Mouse (Mus musculus): ENCODE data around the gene Ifnk. TPM values are rescaled to one million over a fixed set of nuclear protein-coding genes. Genes with fewer than 3 reads are reported as not detected.

Gene Ifnk
- polyA plus RNA-seq, 1 experiment from 2014 or later = not detected

DNA sequence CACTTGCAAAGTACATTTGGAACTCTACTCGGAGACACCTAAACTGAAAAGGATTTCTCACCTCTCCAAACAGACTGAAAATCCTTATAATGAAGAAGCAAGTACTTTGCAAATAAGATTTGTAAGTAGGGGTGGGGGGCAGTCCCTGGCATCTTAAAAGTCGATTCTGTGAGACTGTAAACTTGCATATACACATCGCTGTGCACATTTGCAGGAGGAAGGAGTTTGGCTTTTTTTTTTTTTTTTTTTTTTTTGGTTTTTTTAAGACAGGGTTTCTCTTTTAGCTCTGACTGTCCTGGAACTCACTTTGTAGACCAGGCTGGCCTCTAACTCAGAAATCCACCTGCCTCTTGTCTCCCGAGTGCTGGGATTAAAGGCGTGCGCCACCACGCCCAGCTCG is 31.3 kb upstream of the Ifnk start:
- ATAC-seq (ENCODE audit: low read depth) = no peak
- Histone ChIP-seq H3K27ac (replicated peaks; ENCODE audit: low read depth, low read length) (no peak overlapping the region), H3K4me1 (ENCODE audit: control insufficient read depth, insufficient read depth, low read length) (peaks cover 8% of the 10 kb centered on the region), H3K36me3 (ENCODE audit: control insufficient read depth, insufficient read depth, low read length) (no peaks in the 10 kb centered on the region), H3K9ac (ENCODE audit: low read depth, low read length) (no peak overlapping the region), H3K4me2 (ENCODE audit: low read depth, low read length) (no peak overlapping the region), H3K27me3 (replicated peaks; ENCODE audit: control insufficient read depth, insufficient read depth, low read length) (no peaks in the 10 kb centered on the region), H3K9me3 (ENCODE audit: control insufficient read depth, low read length) (no peaks in the 10 kb centered on the region), H3K4me3 (ENCODE audit: low read depth, low read length) (no peak overlapping the region)
- DNase-seq (ENCODE audit: low spot score) = no peak
- 70% methylated on average over 8 of the region's 8 CpGs for WGBS

DNA sequence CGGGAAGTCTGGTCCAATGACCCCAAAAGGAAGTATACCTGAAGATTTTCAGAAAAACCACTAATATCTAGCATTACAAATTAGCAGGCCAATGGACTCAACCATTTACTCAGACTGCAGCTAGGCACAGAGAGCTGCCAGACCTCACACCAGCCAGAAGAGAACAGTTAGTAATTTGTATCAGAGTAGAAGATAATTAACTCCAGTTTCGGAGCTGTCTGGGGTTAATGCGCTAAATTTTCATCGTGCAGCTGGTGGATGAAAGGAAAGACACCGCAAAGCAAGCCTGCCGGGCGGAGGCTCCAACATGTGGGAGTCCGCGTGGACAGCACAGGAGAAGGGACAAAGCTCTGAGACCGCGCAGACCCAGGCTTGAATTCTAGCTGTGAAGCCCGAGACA is 30.8 kb upstream of the Ifnk start:
- Histone ChIP-seq H3K9ac (ENCODE audit: low read depth, low read length) (no peak overlapping the region), H3K4me2 (ENCODE audit: low read depth, low read length) (peak overlapping the region; percentile 26), H3K27ac (replicated peaks; ENCODE audit: low read depth, low read length) (no peak overlapping the region), H3K4me3 (ENCODE audit: low read depth, low read length) (no peak overlapping the region), H3K9me3 (ENCODE audit: control insufficient read depth, low read length) (no peaks in the 10 kb centered on the region), H3K27me3 (replicated peaks; ENCODE audit: control insufficient read depth, insufficient read depth, low read length) (no peaks in the 10 kb centered on the region), H3K4me1 (ENCODE audit: control insufficient read depth, insufficient read depth, low read length) (peaks cover 8% of the 10 kb centered on the region), H3K36me3 (ENCODE audit: control insufficient read depth, insufficient read depth, low read length) (no peaks in the 10 kb centered on the region)
- no peak for DNase-seq (ENCODE audit: low spot score)
- ATAC-seq (ENCODE audit: low read depth) = no peak
- 14% methylated on average over 12 of the region's 12 CpGs for WGBS

DNA sequence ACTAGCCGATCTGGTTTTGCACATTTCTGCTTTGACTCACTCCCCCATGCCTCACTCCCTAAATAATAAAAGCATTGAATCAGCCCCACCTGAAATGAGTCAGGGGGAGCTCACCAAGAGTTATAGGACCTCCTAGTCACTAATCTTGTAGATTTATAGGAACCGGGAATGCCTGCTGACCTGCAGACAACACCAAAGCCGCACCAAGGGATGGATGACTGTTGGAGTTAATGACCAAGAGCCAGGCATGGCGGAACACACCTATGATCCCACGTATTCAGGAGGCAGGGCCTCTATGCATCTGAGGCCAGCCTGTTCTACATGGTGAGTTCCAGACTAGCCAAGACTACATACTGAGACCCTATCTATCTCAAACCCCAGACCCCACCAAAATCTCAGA is 28.8 kb upstream of the Ifnk start:
- H3K4me3 ChIP-seq (ENCODE audit: low read depth, low read length) = no peak overlapping the region
- no peaks in the 10 kb centered on the region for H3K9me3 ChIP-seq (ENCODE audit: control insufficient read depth, low read length)
- H3K4me1 ChIP-seq (ENCODE audit: control insufficient read depth, insufficient read depth, low read length) = peaks cover 8% of the 10 kb centered on the region
- H3K27me3 ChIP-seq (replicated peaks; ENCODE audit: control insufficient read depth, insufficient read depth, low read length) = no peaks in the 10 kb centered on the region
- H3K4me2 ChIP-seq (ENCODE audit: low read depth, low read length) = no peak overlapping the region
- H3K9ac ChIP-seq (ENCODE audit: low read depth, low read length) = no peak overlapping the region
- no peak for DNase-seq (ENCODE audit: low spot score)
- H3K36me3 ChIP-seq (ENCODE audit: control insufficient read depth, insufficient read depth, low read length) = no peaks in the 10 kb centered on the region
- 71% methylated on average over 5 of the region's 5 CpGs for WGBS
- ATAC-seq (ENCODE audit: low read depth) = no peak
- no peak overlapping the region for H3K27ac ChIP-seq (replicated peaks; ENCODE audit: low read depth, low read length)

DNA sequence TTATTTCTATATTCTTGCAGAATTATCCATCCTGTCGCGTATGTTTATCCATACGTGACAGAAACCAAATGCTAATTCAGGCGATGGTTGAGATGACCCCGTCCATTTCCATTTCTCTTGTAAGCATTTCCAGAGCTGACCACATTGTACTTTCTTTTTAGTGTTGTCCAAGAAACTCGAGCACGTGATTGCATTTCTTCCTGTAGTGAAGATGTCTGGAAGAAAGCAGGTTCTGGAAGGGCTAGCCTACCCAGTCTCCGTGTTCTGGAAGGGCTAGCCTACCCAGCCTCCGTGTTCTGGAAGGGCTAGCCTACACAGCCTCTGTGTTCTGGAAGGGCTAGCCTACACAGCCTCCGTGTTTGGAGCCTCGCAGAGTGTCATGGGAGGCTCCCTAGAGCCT is 27.8 kb upstream of the Ifnk start:
- no peaks in the 10 kb centered on the region for H3K27me3 ChIP-seq (replicated peaks; ENCODE audit: control insufficient read depth, insufficient read depth, low read length)
- no peaks in the 10 kb centered on the region for H3K36me3 ChIP-seq (ENCODE audit: control insufficient read depth, insufficient read depth, low read length)
- no peak overlapping the region for H3K4me2 ChIP-seq (ENCODE audit: low read depth, low read length)
- no peaks in the 10 kb centered on the region for H3K9me3 ChIP-seq (ENCODE audit: control insufficient read depth, low read length)
- no peak overlapping the region for H3K9ac ChIP-seq (ENCODE audit: low read depth, low read length)
- WGBS = 81% methylated on average over 11 of the region's 11 CpGs
- ATAC-seq (ENCODE audit: low read depth) (no peak), DNase-seq (ENCODE audit: low spot score) (no peak)
- no peak overlapping the region for H3K27ac ChIP-seq (replicated peaks; ENCODE audit: low read depth, low read length)
- no peak overlapping the region for H3K4me3 ChIP-seq (ENCODE audit: low read depth, low read length)
- H3K4me1 ChIP-seq (ENCODE audit: control insufficient read depth, insufficient read depth, low read length) = peaks cover 8% of the 10 kb centered on the region

DNA sequence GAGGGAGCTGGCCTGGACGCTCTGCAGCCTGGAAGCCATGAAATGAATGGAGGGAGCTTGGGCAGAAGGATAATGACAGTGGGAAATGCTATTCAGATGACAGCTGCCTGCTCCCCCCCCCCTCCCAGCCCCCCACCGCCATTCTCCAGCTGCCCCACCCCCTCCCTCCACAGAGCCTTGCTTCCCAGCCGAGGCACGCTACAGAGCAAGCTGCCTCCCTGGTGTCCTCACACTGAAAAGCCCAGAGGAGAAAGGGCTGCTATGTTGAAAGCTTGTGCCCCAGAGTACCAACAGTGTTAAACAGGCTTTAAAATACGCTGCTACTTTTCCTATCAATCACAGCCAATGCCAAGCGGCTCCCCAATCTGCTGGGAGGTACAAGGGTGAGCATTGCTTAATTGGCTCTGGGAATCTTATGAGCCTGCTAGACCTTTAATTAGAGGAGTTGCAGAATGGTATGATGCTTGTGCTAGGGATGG is 26.5 kb upstream of the Ifnk start:
- no peak overlapping the region for H3K4me3 ChIP-seq (ENCODE audit: low read depth, low read length)
- H3K9me3 ChIP-seq (ENCODE audit: control insufficient read depth, low read length) = no peaks in the 10 kb centered on the region
- no peak overlapping the region for H3K9ac ChIP-seq (ENCODE audit: low read depth, low read length)
- H3K27ac ChIP-seq (replicated peaks; ENCODE audit: low read depth, low read length) = no peak overlapping the region
- peaks cover 6% of the 10 kb centered on the region for H3K4me1 ChIP-seq (ENCODE audit: control insufficient read depth, insufficient read depth, low read length)
- whole genome bisulfite sequencing = 13% methylated on average over 5 of the region's 6 CpGs
- no peaks in the 10 kb centered on the region for H3K27me3 ChIP-seq (replicated peaks; ENCODE audit: control insufficient read depth, insufficient read depth, low read length)
- peak; percentile 55 for DNase-seq (ENCODE audit: low spot score)
- H3K36me3 ChIP-seq (ENCODE audit: control insufficient read depth, insufficient read depth, low read length) = no peaks in the 10 kb centered on the region
- H3K4me2 ChIP-seq (ENCODE audit: low read depth, low read length) = no peak overlapping the region
- peak; percentile 76 for ATAC-seq (ENCODE audit: low read depth)

DNA sequence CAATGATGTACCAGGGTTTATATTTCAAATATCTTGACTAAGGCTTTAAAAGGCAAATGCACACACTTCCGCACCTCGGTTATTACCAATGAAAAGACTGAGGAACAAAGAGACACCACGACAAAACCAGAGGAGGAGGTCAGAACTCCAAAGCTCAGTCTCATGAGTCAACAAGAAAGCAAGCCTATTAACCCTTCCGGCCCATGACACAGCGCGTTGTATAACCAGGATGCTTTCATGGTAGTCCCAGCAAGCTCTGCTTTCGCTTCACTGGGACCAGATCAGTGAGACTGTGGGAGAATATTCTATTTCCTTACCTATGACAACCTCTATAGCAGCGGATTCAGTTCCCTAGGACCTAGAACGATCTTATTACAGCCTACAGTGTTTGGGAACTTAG is 25.1 kb upstream of the Ifnk start:
- H3K36me3 ChIP-seq (ENCODE audit: control insufficient read depth, insufficient read depth, low read length) = no peaks in the 10 kb centered on the region
- no peak overlapping the region for H3K4me3 ChIP-seq (ENCODE audit: low read depth, low read length)
- no peak for DNase-seq (ENCODE audit: low spot score)
- no peak for ATAC-seq (ENCODE audit: low read depth)
- no peak overlapping the region for H3K27ac ChIP-seq (replicated peaks; ENCODE audit: low read depth, low read length)
- H3K9me3 ChIP-seq (ENCODE audit: control insufficient read depth, low read length) = no peaks in the 10 kb centered on the region
- H3K4me1 ChIP-seq (ENCODE audit: control insufficient read depth, insufficient read depth, low read length) = no peaks in the 10 kb centered on the region; the same call in 1 of the 2 replicates
- H3K4me2 ChIP-seq (ENCODE audit: low read depth, low read length) = no peak overlapping the region
- no peaks in the 10 kb centered on the region for H3K27me3 ChIP-seq (replicated peaks; ENCODE audit: control insufficient read depth, insufficient read depth, low read length)
- H3K9ac ChIP-seq (ENCODE audit: low read depth, low read length) = no peak overlapping the region
- 80% methylated on average over 9 of the region's 9 CpGs for WGBS

DNA sequence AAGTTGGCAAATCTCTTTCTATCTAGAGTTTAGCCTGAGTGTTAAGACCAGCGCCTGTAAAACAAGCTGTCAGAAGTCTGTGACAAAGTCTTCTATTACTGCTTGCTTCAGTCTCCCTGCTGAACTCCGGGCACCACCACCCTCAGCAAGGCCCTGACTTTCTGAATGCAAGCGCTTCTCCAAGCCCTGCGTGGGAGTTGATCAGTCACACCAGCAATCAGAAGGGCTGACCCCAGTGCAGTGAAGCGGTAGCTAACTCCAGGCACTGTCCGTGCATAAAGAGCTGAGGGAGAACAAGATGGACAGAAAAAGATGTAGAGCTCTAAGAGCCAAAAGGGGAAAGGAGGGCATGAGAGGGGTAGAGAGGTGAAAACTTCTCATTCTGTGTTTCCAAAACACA is 24.1 kb upstream of the Ifnk start:
- 74% methylated on average over 6 of the region's 6 CpGs for WGBS
- Histone ChIP-seq H3K9ac (ENCODE audit: low read depth, low read length) (no peak overlapping the region), H3K36me3 (ENCODE audit: control insufficient read depth, insufficient read depth, low read length) (no peaks in the 10 kb centered on the region), H3K4me1 (ENCODE audit: control insufficient read depth, insufficient read depth, low read length) (no peaks in the 10 kb centered on the region; the same call in 1 of the 2 replicates), H3K4me3 (ENCODE audit: low read depth, low read length) (no peak overlapping the region), H3K4me2 (ENCODE audit: low read depth, low read length) (no peak overlapping the region), H3K27ac (replicated peaks; ENCODE audit: low read depth, low read length) (no peak overlapping the region), H3K27me3 (replicated peaks; ENCODE audit: control insufficient read depth, insufficient read depth, low read length) (no peaks in the 10 kb centered on the region), H3K9me3 (ENCODE audit: control insufficient read depth, low read length) (no peaks in the 10 kb centered on the region)
- no peak for DNase-seq (ENCODE audit: low spot score)
- ATAC-seq (ENCODE audit: low read depth) = no peak

DNA sequence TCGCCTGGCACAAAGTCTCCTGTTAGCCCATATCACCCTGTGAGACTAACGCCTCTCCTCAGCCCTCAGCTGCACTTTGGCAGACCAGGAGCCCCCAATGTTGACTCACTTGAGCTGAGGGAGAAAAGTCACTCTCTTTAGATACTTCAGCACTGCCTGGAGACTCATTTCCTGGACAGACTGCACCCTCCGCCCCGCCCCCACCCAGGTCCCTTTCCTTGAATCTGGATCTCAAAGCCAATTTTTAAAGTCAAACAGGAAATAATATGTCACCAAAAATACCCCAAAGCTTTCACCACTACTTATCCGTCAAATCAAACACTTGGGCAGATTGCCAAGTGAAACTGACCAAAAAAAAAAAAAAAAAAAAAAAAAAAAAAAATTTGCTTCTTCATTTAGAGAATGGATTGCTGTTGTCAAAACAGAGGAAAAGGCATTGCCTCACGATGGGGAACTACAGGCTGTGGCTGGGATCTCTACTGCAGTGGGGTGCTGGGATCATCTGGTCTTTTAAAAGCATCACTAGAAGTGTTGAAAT is 21.4 kb upstream of the Ifnk start:
- 46% methylated on average over 6 of the region's 6 CpGs for WGBS
- Histone ChIP-seq H3K36me3 (ENCODE audit: control insufficient read depth, insufficient read depth, low read length) (no peaks in the 10 kb centered on the region), H3K4me2 (ENCODE audit: low read depth, low read length) (no peak overlapping the region), H3K9me3 (ENCODE audit: control insufficient read depth, low read length) (no peaks in the 10 kb centered on the region), H3K4me1 (ENCODE audit: control insufficient read depth, insufficient read depth, low read length) (no peaks in the 10 kb centered on the region; the same call in 1 of the 2 replicates), H3K27me3 (replicated peaks; ENCODE audit: control insufficient read depth, insufficient read depth, low read length) (no peaks in the 10 kb centered on the region), H3K9ac (ENCODE audit: low read depth, low read length) (no peak overlapping the region), H3K27ac (replicated peaks; ENCODE audit: low read depth, low read length) (no peak overlapping the region), H3K4me3 (ENCODE audit: low read depth, low read length) (no peak overlapping the region)
- ATAC-seq (ENCODE audit: low read depth) = no peak
- no peak for DNase-seq (ENCODE audit: low spot score)

DNA sequence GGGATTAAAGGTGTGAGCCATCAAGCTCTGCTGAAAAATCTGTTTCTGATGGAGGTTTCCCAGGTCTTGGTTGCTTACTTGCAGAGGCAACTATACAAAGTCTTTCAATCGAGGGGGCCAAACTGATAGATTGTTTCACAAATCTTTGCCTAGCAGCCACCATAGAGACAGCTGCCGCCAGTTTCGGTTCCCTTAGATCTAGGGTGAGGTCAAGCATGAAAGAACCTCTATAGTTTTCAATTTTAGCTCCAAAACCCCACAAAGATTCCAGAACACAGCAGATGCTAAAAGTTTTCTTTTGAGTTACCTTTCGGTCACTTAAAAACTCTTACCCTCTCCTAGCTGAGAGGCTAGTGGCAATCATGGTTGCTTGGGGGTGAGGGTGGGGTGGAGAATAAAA is 20.3 kb upstream of the Ifnk start:
- Histone ChIP-seq H3K9me3 (ENCODE audit: control insufficient read depth, low read length) (no peaks in the 10 kb centered on the region), H3K4me2 (ENCODE audit: low read depth, low read length) (no peak overlapping the region), H3K27ac (replicated peaks; ENCODE audit: low read depth, low read length) (no peak overlapping the region), H3K27me3 (replicated peaks; ENCODE audit: control insufficient read depth, insufficient read depth, low read length) (no peaks in the 10 kb centered on the region), H3K4me1 (ENCODE audit: control insufficient read depth, insufficient read depth, low read length) (no peaks in the 10 kb centered on the region; the same call in 1 of the 2 replicates), H3K9ac (ENCODE audit: low read depth, low read length) (no peak overlapping the region), H3K36me3 (ENCODE audit: control insufficient read depth, insufficient read depth, low read length) (no peaks in the 10 kb centered on the region), H3K4me3 (ENCODE audit: low read depth, low read length) (no peak overlapping the region)
- ATAC-seq (ENCODE audit: low read depth) = no peak
- DNase-seq (ENCODE audit: low spot score) = no peak
- WGBS = 91% methylated on average over 4 of the region's 4 CpGs

Data from embryonic facial prominence, embryonic 14.5 days (tissue).